Mouse (Mus musculus): ENCODE data around the gene Wnk1. TPM values are rescaled to one million over a fixed set of nuclear protein-coding genes. Genes with fewer than 3 reads are reported as not detected.
"Not testable (repeated sequence)": the region's sequence is repeated elsewhere in the genome, so short reads cannot be mapped to it uniquely, and the experiment has no call there.

Gene Wnk1
- 180 and 194 TPM in 2 replicates for polyA plus RNA-seq (2012; rRNA removed)

DNA sequence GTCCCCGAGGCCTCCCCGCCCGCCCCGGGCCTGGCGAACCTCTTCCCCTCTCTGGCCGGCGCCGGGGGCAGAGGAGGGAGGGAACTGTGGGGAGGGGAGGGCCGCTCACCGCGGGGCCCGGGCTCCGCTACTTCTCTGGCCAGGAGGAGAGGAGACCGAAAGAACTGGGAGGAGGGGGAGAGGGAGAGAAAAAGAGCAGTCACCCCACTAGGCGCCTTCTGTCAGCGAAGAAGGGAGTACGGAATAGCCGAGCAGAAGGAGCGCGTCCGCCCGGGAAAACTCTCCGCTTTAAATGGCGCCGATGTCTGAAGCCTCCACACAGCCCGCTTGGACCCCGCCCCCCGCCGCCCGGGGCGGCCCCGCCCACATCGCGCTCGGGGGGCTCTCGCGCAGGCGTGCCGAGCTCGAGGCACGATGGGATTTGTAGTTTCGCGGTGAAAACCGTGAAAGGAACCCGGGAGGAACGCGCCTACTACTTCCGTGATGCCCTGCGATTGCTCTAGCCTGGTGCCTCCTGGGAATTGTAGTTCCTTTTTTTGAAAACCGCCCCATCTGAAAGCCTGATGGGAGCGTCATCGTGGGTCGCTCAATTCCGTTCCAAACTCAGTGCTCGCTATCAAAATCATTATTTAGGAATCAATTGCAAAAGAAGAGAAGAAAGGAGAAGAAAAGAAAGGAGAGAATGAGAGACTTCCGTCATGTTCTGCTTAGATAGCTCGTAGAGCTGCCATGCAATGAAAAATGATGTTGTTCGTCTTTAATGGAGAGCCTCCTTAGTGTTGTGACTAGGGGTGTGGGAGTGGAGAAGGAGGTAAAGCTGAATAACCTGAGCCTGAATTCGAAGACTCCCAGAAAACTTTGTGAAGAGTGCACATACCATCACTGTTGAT is at the start of gene Wnk1:
Wnk1 (minus strand) TSS at position 307 of the 890 bp plus-strand sequence.
- Histone ChIP-seq H3K4me3 (ENCODE audit: control insufficient read depth, insufficient read depth, low read length) (peak within 1 kb of the TSS; percentile 57), H3K4me1 (replicated peaks; ENCODE audit: control insufficient read depth, insufficient read depth, low read length) (peaks cover 4% of the 10 kb centered on the region), H3K27me3 (ENCODE audit: control insufficient read depth, insufficient read depth, low read length) (no peaks in the 10 kb centered on the region), H3K27ac (ENCODE audit: control insufficient read depth, insufficient read depth, low read length) (peak within 1 kb of the TSS; percentile 84), H3K36me3 (ENCODE audit: control insufficient read depth, insufficient read depth, low read length) (no peaks in the 10 kb centered on the region; the same call in 1 of the 2 replicates)
- no peak for TF ChIP-seq CTCF (IDR thresholded peaks at IDR 0.05; ENCODE audit: borderline replicate concordance, control insufficient read depth, extremely low read depth, insufficient read depth, low read length, poor library complexity)
- TF ChIP-seq POLR2A (IDR thresholded peaks at IDR 0.05; ENCODE audit: control insufficient read depth, extremely low read depth, insufficient read depth, low read length, poor library complexity), result peak; percentile 97
- DNase-seq, result peak; percentile 97
- WGBS, result under 1% methylated on average over 58 of the region's 59 CpGs

GRCm38 (mm10) chr6:120087041-120087440 is 48.6 kb upstream of the Wnk1 start:
- H3K27ac ChIP-seq (ENCODE audit: control insufficient read depth, insufficient read depth, low read length); DNase-seq; H3K4me3 ChIP-seq (ENCODE audit: control insufficient read depth, insufficient read depth, low read length); H3K36me3 ChIP-seq (ENCODE audit: control insufficient read depth, insufficient read depth, low read length); H3K27me3 ChIP-seq (ENCODE audit: control insufficient read depth, insufficient read depth, low read length): not testable (repeated sequence)
- 97% methylated on average over 8 of the region's 8 CpGs for WGBS
- H3K4me1 ChIP-seq (replicated peaks; ENCODE audit: control insufficient read depth, insufficient read depth, low read length), result peaks cover 17% of the 10 kb centered on the region

- Histone ChIP-seq H3K27ac (ENCODE audit: control insufficient read depth, insufficient read depth, low read length) (no peak overlapping the region), H3K27me3 (ENCODE audit: control insufficient read depth, insufficient read depth, low read length) (no peaks in the 10 kb centered on the region), H3K4me1 (replicated peaks; ENCODE audit: control insufficient read depth, insufficient read depth, low read length) (peaks cover 24% of the 10 kb centered on the region), H3K4me3 (ENCODE audit: control insufficient read depth, insufficient read depth, low read length) (no peak overlapping the region), H3K36me3 (ENCODE audit: control insufficient read depth, insufficient read depth, low read length) (no peaks in the 10 kb centered on the region)
- no peak for DNase-seq
- TF ChIP-seq POLR2A (IDR thresholded peaks at IDR 0.05; ENCODE audit: control insufficient read depth, extremely low read depth, insufficient read depth, low read length, poor library complexity) (no peak), CTCF (IDR thresholded peaks at IDR 0.05; ENCODE audit: borderline replicate concordance, control insufficient read depth, extremely low read depth, insufficient read depth, low read length, poor library complexity) (no peak)
- 90% methylated on average over 3 of the region's 3 CpGs for WGBS
Measured at GRCm38 (mm10) chr6:120085832-120086231, 47.4 kb upstream of the Wnk1 start.

DNA sequence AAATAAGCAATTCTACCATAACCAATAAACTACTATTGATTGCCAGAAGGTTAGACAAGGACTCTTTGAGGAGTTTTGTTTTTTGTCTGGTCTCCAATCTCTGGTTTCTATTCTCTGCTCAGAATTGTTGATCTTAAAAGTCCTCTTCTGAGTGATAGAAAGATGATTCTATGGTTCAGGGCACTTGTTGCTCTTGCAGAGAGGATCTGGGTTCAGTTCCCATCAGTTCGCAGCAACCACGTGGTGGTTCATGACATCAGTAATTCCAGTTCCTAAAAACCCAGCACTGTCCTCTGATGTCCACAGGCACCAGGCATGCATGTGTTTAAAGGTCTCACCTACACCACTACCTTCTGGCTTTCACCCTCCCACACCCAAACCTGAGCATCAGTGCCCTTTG is 46.5 kb upstream of the Wnk1 start:
- H3K36me3 ChIP-seq (ENCODE audit: control insufficient read depth, insufficient read depth, low read length), result no peaks in the 10 kb centered on the region
- no peak for DNase-seq
- H3K4me3 ChIP-seq (ENCODE audit: control insufficient read depth, insufficient read depth, low read length), result no peak overlapping the region
- WGBS, result 84% methylated on average over 2 of the region's 2 CpGs
- no peak for TF ChIP-seq CTCF (IDR thresholded peaks at IDR 0.05; ENCODE audit: borderline replicate concordance, control insufficient read depth, extremely low read depth, insufficient read depth, low read length, poor library complexity)
- TF ChIP-seq POLR2A (IDR thresholded peaks at IDR 0.05; ENCODE audit: control insufficient read depth, extremely low read depth, insufficient read depth, low read length, poor library complexity), result no peak
- peaks cover 24% of the 10 kb centered on the region for H3K4me1 ChIP-seq (replicated peaks; ENCODE audit: control insufficient read depth, insufficient read depth, low read length)
- no peak overlapping the region for H3K27ac ChIP-seq (ENCODE audit: control insufficient read depth, insufficient read depth, low read length)
- H3K27me3 ChIP-seq (ENCODE audit: control insufficient read depth, insufficient read depth, low read length), result no peaks in the 10 kb centered on the region

GRCm38 (mm10) chr6:120083442-120083841 is 45.0 kb upstream of the Wnk1 start:
- WGBS, result 33% methylated on average over 6 of the region's 6 CpGs
- DNase-seq, result no peak
- Histone ChIP-seq H3K27me3 (ENCODE audit: control insufficient read depth, insufficient read depth, low read length) (no peaks in the 10 kb centered on the region), H3K36me3 (ENCODE audit: control insufficient read depth, insufficient read depth, low read length) (no peaks in the 10 kb centered on the region), H3K27ac (ENCODE audit: control insufficient read depth, insufficient read depth, low read length) (peak overlapping the region; percentile 61), H3K4me1 (replicated peaks; ENCODE audit: control insufficient read depth, insufficient read depth, low read length) (peaks cover 24% of the 10 kb centered on the region), H3K4me3 (ENCODE audit: control insufficient read depth, insufficient read depth, low read length) (no peak overlapping the region)
- TF ChIP-seq POLR2A (IDR thresholded peaks at IDR 0.05; ENCODE audit: control insufficient read depth, extremely low read depth, insufficient read depth, low read length, poor library complexity) (no peak), CTCF (IDR thresholded peaks at IDR 0.05; ENCODE audit: borderline replicate concordance, control insufficient read depth, extremely low read depth, insufficient read depth, low read length, poor library complexity) (no peak)

DNA sequence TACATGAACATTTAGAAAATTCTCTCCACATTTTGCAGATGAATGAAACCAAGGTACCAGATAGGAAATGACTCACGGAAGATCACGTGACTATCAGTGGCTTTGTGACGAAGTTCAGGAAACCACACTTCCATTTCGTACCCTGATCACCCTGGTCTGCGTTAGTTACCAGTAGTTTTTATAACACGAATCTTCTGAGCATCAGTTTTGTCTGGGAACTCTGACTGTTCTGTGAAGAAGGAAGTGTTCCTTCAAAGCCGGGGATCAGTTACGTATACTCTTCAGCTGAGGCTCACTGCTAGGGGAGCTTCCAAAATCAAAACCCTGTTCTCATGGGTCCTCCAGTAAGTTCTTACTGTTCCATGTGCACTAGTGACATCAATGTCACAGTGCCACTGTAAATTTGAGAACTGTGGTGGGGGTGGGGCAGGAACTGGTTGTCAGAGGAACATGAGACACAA is 44.5 kb upstream of the Wnk1 start:
- no peak overlapping the region for H3K4me3 ChIP-seq (ENCODE audit: control insufficient read depth, insufficient read depth, low read length)
- peak; percentile 36 for DNase-seq
- H3K4me1 ChIP-seq (replicated peaks; ENCODE audit: control insufficient read depth, insufficient read depth, low read length), result peaks cover 24% of the 10 kb centered on the region
- peak overlapping the region; percentile 61; the same call in 1 of the 2 replicates for H3K27ac ChIP-seq (ENCODE audit: control insufficient read depth, insufficient read depth, low read length)
- no peaks in the 10 kb centered on the region for H3K27me3 ChIP-seq (ENCODE audit: control insufficient read depth, insufficient read depth, low read length)
- TF ChIP-seq POLR2A (IDR thresholded peaks at IDR 0.05; ENCODE audit: control insufficient read depth, extremely low read depth, insufficient read depth, low read length, poor library complexity) (no peak), CTCF (IDR thresholded peaks at IDR 0.05; ENCODE audit: borderline replicate concordance, control insufficient read depth, extremely low read depth, insufficient read depth, low read length, poor library complexity) (no peak)
- H3K36me3 ChIP-seq (ENCODE audit: control insufficient read depth, insufficient read depth, low read length), result no peaks in the 10 kb centered on the region
- 5% methylated on average over 8 of the region's 8 CpGs for whole genome bisulfite sequencing
